Mouse (Mus musculus): ENCODE results near the gene Olfr138.

Olfr138 gene

DNA sequence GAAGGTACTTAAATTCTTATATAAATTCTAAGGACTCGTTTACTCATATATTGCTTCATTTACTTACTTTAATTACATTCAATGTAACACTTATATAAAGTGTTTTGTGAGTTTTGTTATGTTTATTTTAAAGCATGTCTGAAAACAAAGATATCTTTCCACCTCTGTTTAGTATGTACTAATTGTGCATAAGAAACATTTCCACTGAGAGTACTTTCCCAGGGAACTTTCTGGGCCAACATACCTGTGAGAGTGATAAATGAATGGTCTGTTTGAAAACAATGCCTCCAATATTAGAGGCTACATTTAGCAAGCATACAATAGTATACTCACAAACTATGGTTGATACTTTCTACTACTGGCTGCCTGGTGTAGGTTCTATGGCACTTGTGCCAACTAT lies at the start of gene Olfr138:
Olfr138 (plus strand) TSS at position 301 of the 400 bp plus-strand sequence.
- DNase-seq (ENCODE audit: low read depth, low spot score) = no peak

DNA sequence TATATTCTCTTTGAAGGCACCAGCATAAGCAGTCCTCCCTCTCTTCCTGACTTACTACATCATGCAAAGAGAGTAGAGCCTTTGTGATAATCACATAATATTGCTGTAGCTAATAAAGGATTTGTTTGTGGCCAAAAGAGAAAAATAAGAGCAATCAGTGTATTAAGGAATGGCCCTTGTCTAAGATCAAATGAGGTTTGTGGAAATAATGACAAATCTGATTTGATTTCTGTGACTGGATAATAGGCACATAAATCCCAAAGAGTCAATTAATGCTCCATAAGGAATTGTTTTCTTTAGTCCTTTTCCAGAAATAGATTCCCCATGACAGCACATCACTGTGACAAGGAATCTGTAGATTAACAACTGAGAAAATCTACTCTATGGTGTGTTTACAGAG lies 46.6 kb downstream of the Olfr138 start, which contains the start of gene Olfr137:
Olfr137 (minus strand) TSS at position 101 of the 400 bp plus-strand sequence.
- DNase-seq (ENCODE audit: low read depth, low spot score) = no peak
